Mouse (Mus musculus) lung, postnatal 0 days (tissue): ENCODE results near the gene Col17a1. TPM values are rescaled to one million over a fixed set of nuclear protein-coding genes. Genes with fewer than 3 reads are reported as not detected.
A peak's percentile ranks its signal among the peaks of the same experiment; 100 is the strongest.

Experiments
- ATAC-seq: fragments of 200-750 bp; cut with Nextera tagmentation; 2 replicates; pipeline ENCODE4 v1.8.0; 2017; ENCODE audit warnings: moderate library complexity
- DNase-seq: peaks from one replicate; pipeline ENCODE4 v3.0.0-alpha.2; 2016; ENCODE audit warnings: low spot score
- H3K27ac ChIP-seq: fragments of 300-500 bp; sonication (generic); 2 replicates; pipeline ENCODE4 v1.5.1; 2014; ENCODE audit warnings: antibody characterized with exemption, mild to moderate bottlenecking, low read length, mixed read lengths
- H3K27me3 ChIP-seq: fragments of 300-500 bp; sonication (generic); replicated peaks from 2 replicates; pipeline ENCODE4 v1.6.1; 2014; ENCODE audit warnings: low read length, mixed read lengths; ENCODE audit not compliant: insufficient read depth
- H3K36me3 ChIP-seq: fragments of 300-500 bp; sonication (generic); 2 replicates; pipeline ENCODE4 v1.6.1; 2014; ENCODE audit warnings: low read length, mixed read lengths; ENCODE audit not compliant: insufficient read depth
- H3K4me1 ChIP-seq: fragments of 300-500 bp; sonication (generic); 2 replicates; pipeline ENCODE4 v1.6.1; 2014; ENCODE audit warnings: antibody characterized with exemption, low read depth, low read length, mixed read lengths; ENCODE audit not compliant: insufficient read depth
- H3K4me2 ChIP-seq: fragments of 300-500 bp; sonication (generic); replicated peaks from 2 replicates; pipeline ENCODE4 v1.6.1; 2014; ENCODE audit warnings: low read depth, mild to moderate bottlenecking, low read length, moderate library complexity, mixed read lengths
- H3K4me3 ChIP-seq: fragments of 300-500 bp; sonication (generic); 2 replicates; pipeline ENCODE4 v1.5.1; 2014; ENCODE audit warnings: low read depth, low read length
- H3K9ac ChIP-seq: fragments of 300-500 bp; sonication (generic); replicated peaks from 2 replicates; pipeline ENCODE4 v1.6.1; 2014; ENCODE audit warnings: low read depth, mild to moderate bottlenecking
- H3K9me3 ChIP-seq: fragments of 300-500 bp; sonication (generic); 2 replicates; pipeline ENCODE4 v1.6.1; 2016; ENCODE audit warnings: low read length, mixed read lengths
- CTCF ChIP-seq: IDR thresholded peaks from 2 replicates; pipeline ENCODE4 v1.5.1; 2016; ENCODE audit warnings: antibody characterized with exemption, mild to moderate bottlenecking
- EP300 ChIP-seq: IDR thresholded peaks from 2 replicates; pipeline ENCODE4 v1.6.1; 2016; ENCODE audit warnings: antibody characterized with exemption, mild to moderate bottlenecking, control low read depth
- WGBS: fragments of 180-500 bp; shearing (Covaris S2); extraction: QIAGEN DNeasy Blood & Tissue Kit; methylation state at CpG from one replicate; pipeline ENCODE4 v1.1.7; 2014; 5-methylcytosine and 5-hydroxymethylcytosine counted together
- polyA plus RNA-seq: library from polyadenylated mRNA; unstranded; fragments of >200 nt; fragmentation: Nextera tagmentation; extraction: Ambion mirVana; gene quantifications from 2 replicates; pipeline ENCODE4 v1.2.1, GENCODE M21; 2015

Gene Col17a1
- polyA plus RNA-seq, 1 experiment from 2014 or later, result 2.5 TPM

DNA sequence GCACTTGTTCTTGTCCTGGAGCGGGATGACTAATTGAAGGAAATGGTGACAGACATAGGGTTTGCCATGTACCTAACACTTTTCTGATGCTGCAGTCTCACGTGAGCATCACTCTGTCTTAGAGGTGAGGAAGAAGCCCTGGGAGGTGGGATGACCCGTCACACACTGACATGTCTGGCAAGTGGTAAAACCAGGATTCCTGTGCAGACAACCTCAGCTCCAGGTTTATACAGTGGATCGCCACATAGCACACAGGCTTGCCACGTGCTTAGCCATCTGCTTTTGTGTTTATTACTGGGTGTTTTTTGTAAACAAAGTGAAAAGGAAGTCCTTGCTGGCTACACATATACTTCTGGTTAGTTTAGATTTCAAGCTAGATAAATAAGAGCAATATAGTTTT is 62.8 kb downstream of the Col17a1 start:
- DNase-seq (no peak), ATAC-seq (no peak)
- peaks cover 13% of the 10 kb centered on the region; the same call in 1 of the 2 replicates for H3K36me3 ChIP-seq
- H3K27me3 ChIP-seq, result no peaks in the 10 kb centered on the region
- H3K4me2 ChIP-seq, result no peak overlapping the region
- no peaks in the 10 kb centered on the region for H3K4me1 ChIP-seq
- no peak overlapping the region for H3K4me3 ChIP-seq
- WGBS, result 59% methylated on average over 5 of the region's 5 CpGs
- no peak for TF ChIP-seq CTCF
- no peak overlapping the region for H3K9ac ChIP-seq
- H3K27ac ChIP-seq, result no peak overlapping the region
- H3K9me3 ChIP-seq, result no peaks in the 10 kb centered on the region

GRCm38 (mm10) chr19:47627450-47627849 is 64.4 kb downstream of the Col17a1 start:
- DNase-seq (no peak), ATAC-seq (no peak)
- Histone ChIP-seq H3K27me3 (no peaks in the 10 kb centered on the region), H3K4me2 (no peak overlapping the region), H3K4me3 (no peak overlapping the region), H3K27ac (no peak overlapping the region), H3K9ac (no peak overlapping the region), H3K9me3 (no peaks in the 10 kb centered on the region), H3K4me1 (no peaks in the 10 kb centered on the region), H3K36me3 (peaks cover 21% of the 10 kb centered on the region; the same call in 1 of the 2 replicates)
- no peak for TF ChIP-seq EP300
- no peak for TF ChIP-seq CTCF
- WGBS, result 93% methylated on average over 10 of the region's 10 CpGs

- Histone ChIP-seq H3K27me3 (no peaks in the 10 kb centered on the region), H3K36me3 (peaks cover 30% of the 10 kb centered on the region; the same call in 1 of the 2 replicates)
Observed at GRCm38 (mm10) chr19:47624940-47625711, 66.8 kb downstream of the Col17a1 start.

DNA sequence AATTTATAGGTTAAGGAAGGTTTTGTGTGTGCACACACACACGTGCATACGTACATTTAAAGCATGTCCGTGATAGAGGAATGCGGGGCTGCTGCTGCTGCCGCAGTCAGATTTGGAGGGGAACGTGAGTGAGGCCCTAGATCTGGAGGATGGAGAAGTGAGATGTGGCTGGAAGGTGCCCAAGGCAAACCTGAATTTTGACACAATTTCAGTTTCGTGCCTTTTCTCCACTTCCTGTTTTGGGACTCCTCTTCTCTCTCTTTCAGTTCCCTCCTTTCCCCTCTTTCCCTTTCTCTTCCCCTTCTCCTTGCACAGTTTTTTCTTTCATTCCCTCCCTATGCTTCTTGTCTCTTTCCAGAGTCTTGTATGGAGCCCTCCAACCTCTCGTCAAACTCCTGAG is 70.4 kb downstream of the Col17a1 start:
- H3K27ac ChIP-seq, result no peak overlapping the region
- no peak overlapping the region for H3K9ac ChIP-seq
- ATAC-seq, result no peak
- DNase-seq, result peak; percentile 10
- TF ChIP-seq CTCF (no peak), EP300 (no peak)
- 80% methylated on average over 8 of the region's 8 CpGs for WGBS
- peaks cover 50% of the 10 kb centered on the region; the same call in 1 of the 2 replicates for H3K36me3 ChIP-seq
- no peak overlapping the region for H3K4me2 ChIP-seq
- no peaks in the 10 kb centered on the region for H3K9me3 ChIP-seq
- no peaks in the 10 kb centered on the region for H3K4me1 ChIP-seq
- no peaks in the 10 kb centered on the region for H3K27me3 ChIP-seq
- H3K4me3 ChIP-seq, result no peak overlapping the region

More at GRCm38 (mm10) chr19:47624940-47625711, 66.8 kb downstream of the Col17a1 start:
- no peak overlapping the region for H3K4me3 ChIP-seq
- no peak for TF ChIP-seq CTCF
- TF ChIP-seq EP300, result no peak
- WGBS, result 68% methylated on average over 10 of the region's 10 CpGs
- H3K27ac ChIP-seq, result no peak overlapping the region
- DNase-seq, result no peak
- no peak overlapping the region for H3K9ac ChIP-seq
- no peak for ATAC-seq
- H3K4me2 ChIP-seq, result no peak overlapping the region
- H3K4me1 ChIP-seq, result no peaks in the 10 kb centered on the region
- H3K9me3 ChIP-seq, result no peaks in the 10 kb centered on the region

GRCm38 (mm10) chr19:47613442-47613841 is 78.5 kb downstream of the Col17a1 start:
- TF ChIP-seq EP300 (no peak), CTCF (peak; percentile 26)
- H3K9ac ChIP-seq, result no peak overlapping the region
- no peaks in the 10 kb centered on the region for H3K9me3 ChIP-seq
- H3K4me2 ChIP-seq, result no peak overlapping the region
- H3K27ac ChIP-seq, result no peak overlapping the region
- H3K4me3 ChIP-seq, result no peak overlapping the region
- peaks cover 22% of the 10 kb centered on the region; the same call in 1 of the 2 replicates for H3K36me3 ChIP-seq
- no peak for ATAC-seq
- H3K4me1 ChIP-seq, result no peaks in the 10 kb centered on the region
- DNase-seq, result no peak
- 58% methylated on average over 7 of the region's 7 CpGs for WGBS
- H3K27me3 ChIP-seq, result no peaks in the 10 kb centered on the region

- Histone ChIP-seq H3K4me2 (no peak overlapping the region), H3K4me1 (no peaks in the 10 kb centered on the region), H3K27ac (peak overlapping the region; percentile 9; the same call in 1 of the 2 replicates), H3K36me3 (no peaks in the 10 kb centered on the region), H3K4me3 (no peak overlapping the region), H3K9ac (no peak overlapping the region), H3K27me3 (no peaks in the 10 kb centered on the region), H3K9me3 (no peaks in the 10 kb centered on the region)
- DNase-seq (no peak), ATAC-seq (no peak)
- WGBS, result 39% methylated on average over 3 of the region's 3 CpGs
- no peak for TF ChIP-seq EP300
- TF ChIP-seq CTCF, result no peak
Observed at GRCm38 (mm10) chr19:47608513-47608912, 83.4 kb downstream of the Col17a1 start.

Other genes with a start within 250 kb of the Col17a1 start
- 5.6 and 6.4 TPM in 2 replicates for gene Sh3pxd2a, start 227.7 kb downstream of the Col17a1 start, polyA plus RNA-seq
- gene Stn1, start 154.6 kb downstream of the Col17a1 start, polyA plus RNA-seq, result 28.6 and 30.9 TPM in 2 replicates
- 14.6 and 17.2 TPM in 2 replicates for gene Slk, start 112.4 kb downstream of the Col17a1 start, polyA plus RNA-seq
- gene Sfr1, start 39.6 kb upstream of the Col17a1 start, polyA plus RNA-seq, result 166 and 171 TPM in 2 replicates
- gene Gsto1, start 162.9 kb upstream of the Col17a1 start, polyA plus RNA-seq, result 147 and 172 TPM in 2 replicates
- 2.1 TPM in 2 replicates for gene Gsto2, start 173.4 kb upstream of the Col17a1 start, polyA plus RNA-seq
- gene Cfap43, start 227.2 kb upstream of the Col17a1 start, polyA plus RNA-seq, result 4.9 and 6.3 TPM in 2 replicates
- 15.6 and 15.9 TPM in 2 replicates for gene Itprip, start 227.2 kb upstream of the Col17a1 start, polyA plus RNA-seq
- gene Cfap58, start 245.6 kb upstream of the Col17a1 start, polyA plus RNA-seq, result 2.0 and 2.6 TPM in 2 replicates